Mouse (Mus musculus): Measurements from ENCODE around the gene Phf2.
"Not testable (repeated sequence)": the region's sequence is repeated elsewhere in the genome, so short reads cannot be mapped to it uniquely, and the experiment has no call there.

Phf2 gene

GRCm38 (mm10) chr13:48858054-48858453 lies 12.9 kb downstream of the Phf2 start:
- no peak for DNase-seq (ENCODE audit: low spot score in 2 of 2)

DNA sequence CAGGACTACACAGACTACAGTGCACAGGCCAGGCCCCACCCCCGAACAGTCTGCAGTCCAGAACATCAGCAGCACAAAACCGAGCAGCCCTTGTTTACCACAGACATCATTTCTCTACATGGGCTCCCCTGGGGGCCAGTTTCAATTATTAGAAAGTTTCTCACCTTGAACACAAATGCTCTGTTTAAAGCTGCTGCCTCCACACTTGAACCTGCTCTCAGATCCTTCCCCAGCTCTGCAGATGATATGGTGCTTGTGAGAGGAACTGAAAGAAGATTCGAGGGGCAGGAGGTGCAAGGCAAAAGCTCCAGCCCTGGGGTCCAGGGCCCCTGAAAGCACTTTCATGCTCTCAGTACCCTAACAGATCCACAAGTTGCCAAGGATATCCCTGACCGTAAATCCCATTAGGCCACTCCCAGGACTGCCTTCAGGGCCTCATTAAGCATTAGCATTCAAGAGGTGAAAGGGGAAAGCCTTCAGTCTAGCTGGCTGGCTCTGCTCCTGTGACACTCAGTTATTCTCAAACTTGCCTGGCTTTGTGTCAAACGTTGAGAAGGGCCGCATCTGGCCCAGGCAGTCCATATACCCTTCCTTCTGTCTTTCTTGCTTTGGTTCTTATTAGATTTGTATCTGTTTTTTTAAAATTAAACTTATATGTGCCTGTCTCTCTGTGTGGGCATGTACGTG lies 13.5 kb downstream of the Phf2 start:
- DNase-seq (ENCODE audit: low spot score in 2 of 2) = peak in 1 of 2 experiments; percentile 26

- DNase-seq (ENCODE audit: low spot score in 2 of 2) = no peak
These were observed 17.0 kb downstream of the Phf2 start for GRCm38 (mm10) chr13:48853947-48854346.

DNA sequence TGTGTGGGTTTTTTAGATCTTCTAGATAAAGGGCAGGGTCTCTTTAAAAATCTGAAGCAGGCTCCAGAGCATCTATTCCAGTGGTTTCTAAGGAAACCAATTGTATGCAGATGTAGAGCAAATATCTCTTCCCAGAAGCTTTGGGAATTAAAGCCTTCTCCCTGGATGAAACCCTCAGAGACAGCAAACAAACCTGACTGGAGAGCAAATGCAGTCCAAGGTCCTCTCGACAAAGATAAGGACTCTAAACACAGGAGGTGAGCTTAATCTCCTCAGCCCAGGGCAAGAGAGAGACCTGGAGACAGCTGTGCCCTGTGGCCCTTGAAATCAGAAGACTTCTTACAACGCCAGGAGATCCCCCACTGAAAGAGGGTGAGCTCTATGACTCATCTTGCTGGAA lies 17.4 kb downstream of the Phf2 start:
- DNase-seq (ENCODE audit: low spot score in 2 of 2) = no peak

DNA sequence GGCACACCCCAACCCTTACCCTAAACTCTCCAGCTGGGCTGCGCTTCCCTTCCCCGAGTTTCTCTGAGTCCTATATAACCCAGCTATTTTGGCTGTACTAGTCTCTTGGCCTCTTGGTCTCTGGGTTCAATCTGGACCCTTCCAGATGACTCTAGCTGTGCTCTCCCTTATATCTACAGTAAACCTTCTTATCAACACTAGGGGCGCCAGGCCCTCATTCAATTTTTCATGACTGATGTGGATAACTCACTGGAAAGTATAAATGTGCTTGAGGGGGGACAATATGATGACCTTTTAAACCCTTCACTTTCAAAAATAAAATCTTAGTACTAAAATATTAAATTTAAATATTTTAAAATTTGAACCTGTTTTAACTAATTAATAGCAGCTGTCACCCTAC lies 18.1 kb downstream of the Phf2 start:
- no peak for DNase-seq (ENCODE audit: low spot score in 2 of 2)

DNA sequence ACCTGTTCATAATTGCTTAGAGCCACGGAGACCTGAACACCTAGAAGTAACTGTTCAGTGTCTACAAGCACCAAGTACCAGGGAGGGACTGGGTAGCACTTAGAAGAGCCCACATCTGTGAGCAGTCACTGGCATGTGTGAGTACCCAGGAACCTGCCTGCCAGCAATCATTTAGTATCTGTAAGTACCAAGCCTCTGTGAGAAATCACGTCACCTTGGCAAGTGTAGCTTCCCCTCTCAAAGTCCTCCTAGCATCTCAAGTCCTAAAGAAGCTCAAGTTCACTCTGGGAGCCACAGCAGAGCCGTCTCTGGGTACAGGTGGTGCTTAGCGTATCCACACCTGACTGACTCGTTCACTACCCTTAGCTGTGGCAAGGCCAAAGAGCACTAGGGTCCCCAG lies 19.2 kb downstream of the Phf2 start:
- DNase-seq (ENCODE audit: low spot score in 2 of 2) = no peak

- no peak for DNase-seq (ENCODE audit: low spot score in 2 of 2)
These were observed 20.1 kb downstream of the Phf2 start for GRCm38 (mm10) chr13:48850771-48851170.

DNA sequence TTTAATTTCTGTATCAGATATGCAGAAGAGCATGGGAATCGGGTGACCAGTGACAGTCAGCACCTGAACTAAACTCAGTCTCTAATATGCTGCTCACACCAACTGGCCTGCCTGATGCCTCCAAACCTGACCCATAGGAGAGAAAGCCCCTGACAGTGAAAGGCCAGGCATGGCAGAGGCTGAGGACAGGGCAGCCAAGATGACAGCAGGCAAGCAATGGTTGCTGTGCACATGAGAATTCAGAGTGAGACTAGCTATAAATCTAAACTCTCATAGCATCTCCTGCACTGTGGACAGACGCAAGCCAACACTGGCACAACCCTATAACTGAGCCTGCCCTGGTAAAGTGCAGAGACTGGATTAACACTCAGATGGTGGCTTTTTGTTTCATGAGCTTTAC lies 20.6 kb downstream of the Phf2 start:
- no peak for DNase-seq (ENCODE audit: low spot score in 2 of 2)

GRCm38 (mm10) chr13:48849155-48849554 lies 21.8 kb downstream of the Phf2 start:
- DNase-seq (ENCODE audit: low spot score in 2 of 2) = no peak

- no peak for DNase-seq (ENCODE audit: low spot score in 2 of 2)
These were observed 25.6 kb downstream of the Phf2 start for GRCm38 (mm10) chr13:48845308-48845707.

DNA sequence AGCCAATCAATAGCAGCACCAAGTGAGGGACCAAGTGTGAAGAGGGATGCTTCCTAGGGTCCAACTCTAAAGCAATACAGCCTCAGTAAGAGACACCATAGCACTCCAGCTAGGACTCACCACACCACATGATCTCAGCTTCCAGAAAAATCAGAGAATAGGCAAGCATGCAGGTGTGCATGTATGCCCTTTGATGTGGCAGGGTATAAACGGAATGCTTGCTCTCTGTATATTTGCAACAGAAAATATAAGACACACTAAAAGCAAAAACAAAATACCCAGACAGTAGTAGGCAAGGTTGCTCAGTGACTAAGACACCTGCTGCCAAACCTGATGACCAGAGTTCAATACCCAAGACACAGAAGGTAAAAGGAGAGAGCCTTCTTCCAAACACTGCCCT lies 27.4 kb downstream of the Phf2 start:
- DNase-seq (ENCODE audit: low spot score in 2 of 2) = no peak

DNA sequence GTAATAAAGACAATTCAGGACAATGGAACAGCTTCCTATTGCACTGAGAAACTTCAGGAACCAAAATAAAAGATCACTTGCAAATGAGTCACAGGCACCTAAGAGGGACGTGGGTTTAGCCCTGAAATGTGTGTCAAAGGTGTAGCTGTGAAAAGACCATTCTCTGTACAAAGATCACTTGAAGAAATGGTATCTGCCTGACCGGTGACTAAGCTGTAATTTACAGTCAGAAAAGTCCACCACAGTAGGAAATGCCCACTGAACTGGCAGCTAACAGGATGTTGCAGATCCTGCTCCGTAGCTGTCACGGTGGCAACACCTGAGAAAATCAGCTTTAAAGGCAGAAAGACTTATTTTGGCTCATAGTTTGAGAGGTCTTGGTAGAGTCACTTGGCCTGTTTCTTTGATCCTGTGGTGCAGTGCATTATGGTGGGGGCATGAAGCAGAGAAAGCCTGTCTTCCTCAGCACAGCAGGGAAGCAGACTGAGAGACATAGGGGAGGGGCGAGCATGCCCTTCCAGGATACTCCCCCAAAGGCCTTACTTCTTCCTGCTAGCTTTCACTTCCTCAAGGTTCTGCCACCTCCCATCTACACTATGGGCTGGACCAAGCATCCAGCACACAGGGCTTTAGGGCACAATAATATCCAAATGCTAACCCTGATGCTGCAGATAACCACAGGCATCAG lies 28.9 kb downstream of the Phf2 start:
- no peak for DNase-seq (ENCODE audit: low spot score in 2 of 2)

DNA sequence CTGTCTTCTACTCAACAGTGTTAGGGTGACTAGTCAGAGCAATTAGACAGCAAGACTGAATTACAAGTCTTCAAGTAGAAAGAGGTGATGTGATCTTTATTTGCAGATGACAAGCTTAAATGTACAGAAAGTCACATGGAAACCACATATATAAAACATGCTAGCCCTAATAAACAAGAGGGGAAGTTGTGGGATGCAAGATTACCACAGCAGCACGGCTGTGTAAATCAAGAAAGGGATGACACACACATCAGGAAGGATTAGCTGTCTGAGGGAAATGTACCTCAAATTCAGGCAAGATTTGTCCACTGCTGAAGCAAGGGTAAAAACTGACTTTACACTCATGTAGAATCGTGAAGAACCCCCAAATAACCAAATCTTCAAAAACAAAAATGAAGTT lies 32.6 kb downstream of the Phf2 start:
- no peak for DNase-seq (ENCODE audit: low spot score in 2 of 2)

DNA sequence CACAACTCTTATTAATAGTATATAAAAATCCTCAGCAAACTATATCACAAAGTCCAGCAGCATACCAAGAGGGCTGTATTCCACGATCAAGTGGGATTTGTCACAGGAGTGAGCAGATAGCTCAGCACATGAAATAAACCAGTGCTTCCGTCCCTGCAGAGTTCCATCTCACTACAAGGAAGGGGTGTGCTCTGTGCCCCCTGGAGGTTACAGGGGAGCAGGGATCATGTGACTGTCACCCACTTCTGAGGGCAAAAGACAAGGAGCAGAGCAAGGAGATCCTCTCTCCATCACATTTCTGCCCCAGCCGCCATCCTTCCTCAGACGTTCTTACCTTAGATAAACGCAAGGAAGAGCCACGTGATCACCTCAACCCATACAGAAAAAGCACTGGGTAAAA lies 33.4 kb downstream of the Phf2 start:
- DNase-seq (ENCODE audit: low spot score in 2 of 2) = no peak

- no peak for DNase-seq (ENCODE audit: low spot score in 2 of 2)
These were observed 40.2 kb downstream of the Phf2 start for GRCm38 (mm10) chr13:48830528-48831250.

GRCm38 (mm10) chr13:48829780-48830179 lies 41.1 kb downstream of the Phf2 start:
- no peak for DNase-seq (ENCODE audit: low spot score in 2 of 2)

DNA sequence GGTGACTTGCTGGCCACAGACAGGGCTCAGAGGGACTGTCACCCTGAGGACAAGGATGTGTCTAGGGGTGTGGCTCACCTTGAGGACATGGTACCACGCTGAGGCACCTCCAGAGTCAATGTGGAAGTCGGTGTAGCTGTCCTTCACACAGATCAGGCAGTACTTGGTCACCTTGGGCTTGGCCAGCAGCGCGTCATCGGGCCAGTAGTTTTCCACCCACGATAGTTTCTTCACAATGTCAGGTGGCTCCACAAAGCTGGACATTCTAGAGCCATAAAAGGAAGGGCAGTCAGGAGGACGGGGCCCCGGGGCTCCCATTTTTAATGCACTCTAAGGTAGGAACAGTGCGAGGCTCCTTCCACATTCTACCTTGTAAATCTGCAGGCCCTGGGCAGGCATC lies 48.0 kb downstream of the Phf2 start:
- no peak for DNase-seq (ENCODE audit: low spot score in 2 of 2)

- DNase-seq (ENCODE audit: low spot score in 2 of 2) = no peak
These were observed 48.6 kb downstream of the Phf2 start for GRCm38 (mm10) chr13:48822288-48822687.

GRCm38 (mm10) chr13:48819131-48819530 lies 51.8 kb downstream of the Phf2 start:
- no peak for DNase-seq (ENCODE audit: low spot score in 2 of 2)

DNA sequence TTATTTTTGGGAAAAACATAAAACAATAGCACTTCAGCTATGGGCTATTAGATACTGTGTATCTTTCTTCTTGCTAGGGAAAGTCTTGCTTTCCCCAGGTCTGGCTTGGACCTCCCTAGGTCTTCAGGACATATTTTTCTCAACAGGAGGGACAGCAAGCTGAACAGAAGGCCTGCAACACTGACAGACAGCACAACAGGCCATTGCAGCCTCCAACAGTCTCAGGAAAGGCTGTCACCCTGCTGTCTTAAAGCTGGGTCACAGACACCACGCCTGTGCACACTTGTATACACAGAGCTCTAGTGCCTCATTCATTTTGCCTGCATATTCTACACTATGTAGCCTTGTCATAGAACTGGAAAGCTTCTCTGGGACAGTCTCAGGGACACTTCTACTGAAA lies 56.5 kb downstream of the Phf2 start:
- no peak for DNase-seq (ENCODE audit: low spot score in 2 of 2)

GRCm38 (mm10) chr13:48810991-48811390 lies 59.9 kb downstream of the Phf2 start:
- no peak for DNase-seq (ENCODE audit: low spot score in 2 of 2)

DNA sequence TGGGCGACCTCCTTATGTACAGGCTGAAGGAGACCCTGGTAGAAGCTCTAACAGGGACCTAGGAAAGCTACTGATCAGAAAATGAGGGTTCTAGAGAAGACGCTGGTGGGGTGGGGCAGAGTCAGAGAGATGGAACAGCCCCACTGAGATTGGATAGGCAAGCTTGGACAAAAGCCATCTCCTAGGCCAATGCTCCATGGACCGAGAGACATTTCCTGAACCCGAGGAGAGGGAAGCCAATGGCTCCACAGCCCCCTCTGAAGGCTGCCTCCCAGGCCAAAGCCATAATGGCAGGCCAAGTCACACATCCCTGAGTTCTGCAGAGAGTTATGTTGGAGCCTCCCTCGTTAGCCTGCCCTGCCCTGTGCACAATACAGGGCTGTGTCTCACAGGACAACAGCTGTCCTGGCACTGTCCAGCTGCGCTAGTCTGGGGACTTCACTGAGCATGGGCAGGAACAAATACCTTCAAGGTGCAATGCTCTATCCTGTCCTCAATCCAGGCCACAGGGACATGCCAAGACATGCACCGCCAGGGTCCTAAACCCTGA lies 60.6 kb downstream of the Phf2 start:
- no peak for DNase-seq (ENCODE audit: low spot score in 2 of 2)

DNA sequence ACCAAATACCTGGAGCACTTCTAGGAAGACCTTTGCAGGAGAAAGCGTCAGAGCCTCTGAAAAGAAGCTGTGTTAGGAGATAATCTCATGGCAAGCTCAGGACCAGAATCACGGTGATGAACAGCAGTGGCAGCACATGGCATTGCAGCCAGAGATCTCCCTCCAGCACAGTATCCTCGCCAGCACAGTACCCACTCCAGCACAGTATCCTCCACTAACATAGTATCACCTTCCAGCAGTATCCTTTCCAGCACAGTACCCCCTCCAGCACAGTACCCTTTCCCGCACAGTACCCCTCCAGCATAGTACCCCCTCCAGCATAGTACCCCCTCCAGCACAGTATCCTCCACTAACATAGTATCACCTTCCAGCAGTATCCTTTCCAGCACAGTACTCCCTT lies 61.3 kb downstream of the Phf2 start:
- DNase-seq (ENCODE audit: low spot score in 2 of 2) = not testable (repeated sequence)

All from spleen, postnatal 4 days (tissue).